Mouse (Mus musculus) adrenal gland, adult (tissue): ENCODE data around the gene Dpep2nb.
A peak's percentile ranks its signal among the peaks of the same experiment; 100 is the strongest.
"Not testable (repeated sequence)": the region's sequence is repeated elsewhere in the genome, so short reads cannot be mapped to it uniquely, and the experiment has no call there.

ENCODE experiments used
- DNase-seq, 2 experiments: peaks; one replicate each; pipeline ENCODE4 v3.0.0; 2022 to 2023; ENCODE audit warnings: low spot score in 1 of 2; ENCODE audit not compliant: inconsistent age in 2 of 2

Dpep2nb gene

DNA sequence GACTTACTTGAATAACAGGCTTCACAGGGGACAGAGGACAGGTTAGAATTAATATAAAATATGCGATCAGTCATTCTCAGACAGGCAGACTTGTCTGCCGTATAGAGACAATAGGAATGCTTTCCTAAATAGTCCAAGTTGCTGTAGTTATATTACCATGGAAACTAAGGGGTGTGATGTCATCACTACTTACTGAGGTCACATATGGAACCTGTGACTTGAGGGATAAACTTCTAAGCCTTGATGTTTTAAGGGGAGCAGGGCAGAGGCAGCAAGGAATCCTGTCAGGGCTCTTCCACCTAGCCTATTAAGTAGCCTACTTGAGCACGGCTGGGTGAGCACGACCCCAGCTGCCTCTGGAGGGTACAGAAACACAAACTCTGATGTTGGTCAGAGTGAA lies at the start of gene Dpep2nb:
TSS of gene Dpep2nb (minus strand) at position 101 of the 400 bp plus-strand sequence.
- DNase-seq = no peak

DNA sequence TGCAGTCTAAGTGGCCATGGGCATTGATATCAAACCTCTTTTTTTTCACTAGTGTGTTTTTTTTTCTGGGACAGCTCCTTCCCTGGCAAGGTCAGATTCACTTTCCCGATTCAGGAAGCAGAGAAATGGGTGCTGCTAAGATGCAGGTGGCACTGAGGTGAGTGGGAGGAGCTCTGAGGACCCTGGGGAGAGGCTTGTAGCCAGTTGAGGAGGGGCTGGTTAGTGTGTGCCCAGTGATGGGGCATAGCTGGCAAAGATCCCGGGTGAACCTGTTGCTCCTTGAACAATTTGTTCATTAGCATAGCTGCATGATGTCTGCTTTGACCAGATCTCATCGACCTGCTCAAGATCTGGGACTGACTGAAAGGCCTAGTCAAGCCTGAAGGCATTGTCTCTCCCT lies 49.3 kb upstream of the Dpep2nb start:
- DNase-seq = peak in 1 of 2 experiments; percentile 30

DNA sequence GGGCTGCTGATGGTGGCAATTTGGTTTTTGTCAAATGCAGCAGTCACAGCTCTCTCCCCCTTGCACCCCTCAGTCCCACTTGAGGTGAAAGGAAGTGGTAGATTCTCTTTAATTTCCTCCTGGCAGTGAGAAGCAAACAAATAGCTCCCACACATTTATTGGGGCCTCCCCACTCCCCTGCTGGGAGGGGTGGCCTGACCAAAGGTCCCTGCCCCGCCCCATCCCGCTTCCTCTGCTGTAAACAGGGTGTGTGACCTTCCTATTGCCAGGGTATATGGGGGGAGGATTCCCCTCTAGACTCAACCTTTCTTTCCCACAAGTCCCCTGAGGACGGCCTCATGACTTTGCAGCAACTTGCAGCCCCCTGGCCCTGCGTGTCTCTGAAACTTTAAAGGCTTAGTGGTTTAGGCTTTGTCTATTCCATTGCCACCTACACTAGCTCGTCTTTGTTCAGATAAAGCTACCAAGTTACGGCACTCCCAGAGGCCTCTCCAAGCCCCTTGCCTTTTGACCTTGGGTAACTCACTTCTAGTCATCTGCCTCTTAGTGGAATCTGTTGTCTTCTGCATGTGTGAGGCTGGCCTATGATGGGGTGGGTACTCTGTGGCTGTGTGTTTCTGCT lies 48.5 kb upstream of the Dpep2nb start:
- no peak for DNase-seq

- no peak for DNase-seq
These were observed 46.8 kb upstream of the Dpep2nb start for GRCm38 (mm10) chr8:106052510-106053089.

- peak in 1 of 2 experiments; percentile 30 for DNase-seq
These were observed 45.3 kb upstream of the Dpep2nb start for GRCm38 (mm10) chr8:106051068-106051467.

DNA sequence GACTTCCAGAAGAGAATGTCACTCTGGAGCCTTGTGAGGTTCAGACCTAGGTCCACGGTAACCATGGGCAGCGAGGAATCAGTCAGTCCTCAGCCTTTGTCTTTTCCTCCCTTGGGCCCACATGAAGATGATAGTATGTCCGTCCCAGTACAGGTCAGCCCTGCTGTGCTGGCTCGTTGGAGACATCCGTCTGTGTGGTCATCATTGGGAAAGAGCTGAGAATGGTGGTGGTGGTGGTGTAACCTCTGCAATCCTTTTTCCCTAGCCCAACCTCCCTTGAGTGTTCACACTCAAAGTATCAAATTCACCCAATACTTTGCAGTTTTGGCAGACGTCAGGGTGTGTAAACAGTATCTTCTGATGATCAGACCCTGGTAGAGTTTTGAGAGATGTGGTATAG lies 44.1 kb upstream of the Dpep2nb start:
- DNase-seq = no peak

- DNase-seq = no peak
These were observed 42.3 kb upstream of the Dpep2nb start for GRCm38 (mm10) chr8:106047854-106048630.

- no peak for DNase-seq
These were observed 41.2 kb upstream of the Dpep2nb start for GRCm38 (mm10) chr8:106046872-106047559.

DNA sequence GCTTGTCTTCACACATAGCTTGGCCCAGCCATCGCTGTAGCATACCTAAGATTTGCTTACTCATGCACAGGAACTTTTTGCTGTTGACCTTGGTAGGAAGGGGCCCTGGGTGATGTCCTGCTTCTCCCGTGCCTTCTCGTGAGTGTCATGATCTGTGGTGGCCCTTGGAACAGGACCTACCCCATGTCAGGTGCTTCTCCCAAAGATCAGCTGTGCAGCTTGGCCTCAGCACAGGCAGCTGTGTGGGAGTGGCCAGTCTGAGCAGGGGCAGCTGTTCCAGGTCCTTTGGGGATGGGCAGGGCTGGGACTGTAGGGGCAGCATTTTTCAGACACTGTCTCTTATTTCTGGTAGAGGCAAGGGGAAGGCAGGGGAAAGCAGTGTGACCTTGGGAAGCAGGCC lies 38.4 kb upstream of the Dpep2nb start:
- DNase-seq = no peak

DNA sequence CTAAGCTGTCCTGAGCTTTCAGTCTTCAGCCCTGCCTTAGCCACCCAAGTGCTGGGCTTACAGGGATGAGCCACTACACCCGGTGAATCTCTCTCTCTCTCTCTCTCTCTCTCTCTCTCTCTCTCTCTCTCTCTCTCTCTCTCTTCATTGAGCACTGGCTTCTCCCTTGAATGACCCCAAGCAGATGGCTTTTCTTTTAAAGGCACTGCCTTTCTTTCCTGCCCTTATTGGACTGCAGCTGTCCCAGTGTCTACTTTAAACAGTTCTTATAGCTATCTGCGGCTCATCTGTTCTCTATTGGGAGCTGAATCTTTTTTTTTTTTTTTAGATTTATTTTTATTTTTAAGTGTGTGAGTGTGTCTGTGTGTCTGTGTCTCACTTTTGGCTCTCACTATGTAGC lies 37.3 kb upstream of the Dpep2nb start:
- no peak for DNase-seq

DNA sequence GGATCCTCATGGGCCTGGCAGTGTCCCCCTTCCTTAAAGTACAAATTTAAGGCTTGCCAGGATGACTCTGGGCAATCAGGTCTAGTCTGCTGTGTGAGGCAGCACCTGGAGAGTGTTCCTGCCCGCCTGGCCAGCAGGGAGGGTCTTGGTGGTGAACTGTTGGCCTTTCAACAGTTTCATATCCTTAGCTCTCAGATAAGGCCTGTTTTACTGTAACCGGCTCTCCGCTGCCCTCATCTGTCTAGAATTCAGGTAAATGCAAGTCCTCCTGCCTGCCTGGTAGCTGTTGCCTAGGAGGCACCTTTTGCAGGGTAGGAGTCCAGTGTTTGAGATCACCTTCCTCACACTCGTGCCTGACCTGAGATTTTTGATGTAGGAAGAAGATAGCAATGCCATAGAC lies 34.4 kb upstream of the Dpep2nb start:
- DNase-seq = no peak

DNA sequence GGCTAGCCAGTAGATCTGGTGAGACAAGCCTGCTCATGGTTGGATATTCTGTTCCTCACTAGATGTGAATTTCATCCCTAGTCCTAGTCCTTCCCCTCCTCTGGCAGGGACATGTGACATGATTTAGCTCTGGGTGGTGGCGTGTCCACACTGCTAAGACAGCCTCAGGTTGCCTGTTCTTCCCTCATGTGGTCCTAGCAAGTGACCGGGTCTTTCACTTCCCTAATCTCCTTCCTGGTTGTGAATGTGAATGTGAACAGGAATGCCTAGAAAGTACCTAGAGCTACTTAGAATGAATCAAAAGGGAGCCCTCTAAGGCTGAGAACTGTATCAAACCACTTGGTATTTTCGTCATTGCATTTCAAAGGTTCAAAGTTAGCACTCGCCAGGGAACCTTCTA lies 33.8 kb upstream of the Dpep2nb start:
- no peak for DNase-seq

- no peak for DNase-seq
These were observed 32.9 kb upstream of the Dpep2nb start for GRCm38 (mm10) chr8:106038721-106039120.

DNA sequence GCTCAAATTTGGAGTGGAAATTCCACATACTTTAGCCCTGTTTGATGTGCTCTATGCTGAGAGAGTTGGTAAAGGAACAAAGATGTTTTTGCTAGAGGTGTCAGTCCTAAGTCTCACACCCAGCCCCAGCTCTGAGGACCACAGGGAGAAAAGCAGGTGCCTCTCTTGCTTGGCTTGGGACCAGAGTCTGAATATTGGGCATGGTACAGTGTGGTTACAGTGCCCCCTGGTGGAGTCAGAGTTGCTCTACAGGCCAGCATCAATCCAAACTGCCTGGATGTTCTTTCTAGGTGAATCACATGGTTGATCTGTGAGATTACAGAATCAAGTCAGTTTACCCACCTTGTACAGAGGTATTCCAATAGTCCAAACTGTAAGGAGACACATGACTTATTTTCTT lies 16.7 kb upstream of the Dpep2nb start:
- DNase-seq = peak; percentile 66 to 93

GRCm38 (mm10) chr8:106018039-106018438 lies 12.3 kb upstream of the Dpep2nb start:
- DNase-seq = no peak

- DNase-seq = no peak
These were observed 11.4 kb upstream of the Dpep2nb start for GRCm38 (mm10) chr8:106017130-106017529.

- DNase-seq = no peak
These were observed 10.5 kb upstream of the Dpep2nb start for GRCm38 (mm10) chr8:106016284-106016683.

DNA sequence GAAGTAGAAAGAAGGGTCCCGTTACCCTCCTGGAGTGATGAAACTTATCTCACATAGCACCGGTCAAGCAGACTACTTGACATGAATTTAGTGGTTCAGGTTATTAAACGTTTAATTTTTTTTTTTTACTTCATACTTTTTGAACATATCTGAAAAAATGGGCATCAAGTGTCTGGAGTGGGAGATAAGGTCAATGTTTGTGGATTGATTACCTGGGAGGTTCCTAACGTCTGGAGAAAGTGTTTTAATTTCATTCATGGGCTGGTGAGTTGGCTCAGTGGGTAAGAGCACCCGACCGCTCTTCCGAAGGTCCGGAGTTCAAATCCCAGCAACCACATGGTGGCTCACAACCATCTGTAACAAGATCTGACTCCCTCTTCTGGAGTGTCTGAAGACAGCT lies 6.4 kb upstream of the Dpep2nb start:
- not testable (repeated sequence) for DNase-seq

- no peak for DNase-seq
These were observed 5.8 kb upstream of the Dpep2nb start, which contains the start of gene Ddx28 for GRCm38 (mm10) chr8:106011643-106011986. Gene Ddx28 (minus strand): TSS chr8:106011882.

GRCm38 (mm10) chr8:106010748-106011642 lies 5.2 kb upstream of the Dpep2nb start:
- peak; percentile 93 to 97 for DNase-seq

DNA sequence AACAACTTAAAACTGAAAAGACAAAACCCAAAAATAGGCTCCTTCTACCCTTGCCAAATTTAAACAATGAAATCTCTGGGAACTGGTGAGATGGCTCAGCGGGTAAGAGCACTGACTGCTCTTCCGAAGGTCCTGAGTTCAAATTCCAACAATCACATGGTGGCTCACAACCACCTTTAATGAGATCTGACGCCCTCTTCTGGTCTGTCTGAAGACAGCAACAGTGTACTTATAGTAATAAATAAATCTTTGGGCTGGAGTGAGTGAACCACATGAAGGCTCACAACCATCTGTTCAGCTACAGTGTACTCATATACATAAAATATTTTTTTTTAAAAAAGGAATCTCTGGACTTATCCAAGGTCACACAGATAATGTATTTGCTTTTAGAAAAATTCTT lies 2.1 kb upstream of the Dpep2nb start:
- DNase-seq = not testable (repeated sequence)
